Mouse (Mus musculus) liver (tissue): ENCODE measurements around the gene Tvp23a.

Experiments
- DNase-seq: peaks from one replicate; pipeline ENCODE4 v3.0.0-alpha.2; 2020; ENCODE audit warnings: mixed read lengths

The Tvp23a gene

GRCm38 (mm10) chr16:10388634-10389365 lies 58.4 kb downstream of the Tvp23a start:
- DNase-seq, result peak; percentile 68

GRCm38 (mm10) chr16:10385261-10385660 lies 61.9 kb downstream of the Tvp23a start:
- DNase-seq, result no peak

GRCm38 (mm10) chr16:10384544-10384943 lies 62.6 kb downstream of the Tvp23a start:
- DNase-seq, result peak; percentile 60

DNA sequence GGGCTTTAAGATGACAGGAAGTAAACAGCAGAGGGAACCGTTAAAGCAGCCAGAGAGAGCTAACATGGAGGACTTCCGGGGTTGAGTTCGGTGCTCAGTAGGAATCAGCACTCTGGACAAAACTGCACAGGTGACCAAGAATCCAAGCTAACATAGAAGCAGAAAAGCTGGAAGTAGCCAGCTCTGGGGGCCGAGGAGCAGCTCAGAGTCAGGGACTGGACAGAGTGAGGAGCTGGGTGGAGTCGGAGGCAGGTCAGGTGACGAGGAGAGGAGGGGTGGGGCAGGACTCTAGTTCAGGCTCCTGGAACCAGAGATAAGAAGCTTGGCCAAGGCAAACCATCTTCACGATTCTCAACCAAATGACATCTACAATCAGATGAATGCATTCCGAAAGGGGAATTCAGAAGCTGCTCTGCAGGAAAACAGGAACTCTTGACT lies 63.1 kb downstream of the Tvp23a start:
- peak; percentile 91 for DNase-seq

GRCm38 (mm10) chr16:10379531-10379930 lies 67.6 kb downstream of the Tvp23a start:
- DNase-seq, result no peak

GRCm38 (mm10) chr16:10377286-10377685 lies 69.9 kb downstream of the Tvp23a start:
- no peak for DNase-seq

DNA sequence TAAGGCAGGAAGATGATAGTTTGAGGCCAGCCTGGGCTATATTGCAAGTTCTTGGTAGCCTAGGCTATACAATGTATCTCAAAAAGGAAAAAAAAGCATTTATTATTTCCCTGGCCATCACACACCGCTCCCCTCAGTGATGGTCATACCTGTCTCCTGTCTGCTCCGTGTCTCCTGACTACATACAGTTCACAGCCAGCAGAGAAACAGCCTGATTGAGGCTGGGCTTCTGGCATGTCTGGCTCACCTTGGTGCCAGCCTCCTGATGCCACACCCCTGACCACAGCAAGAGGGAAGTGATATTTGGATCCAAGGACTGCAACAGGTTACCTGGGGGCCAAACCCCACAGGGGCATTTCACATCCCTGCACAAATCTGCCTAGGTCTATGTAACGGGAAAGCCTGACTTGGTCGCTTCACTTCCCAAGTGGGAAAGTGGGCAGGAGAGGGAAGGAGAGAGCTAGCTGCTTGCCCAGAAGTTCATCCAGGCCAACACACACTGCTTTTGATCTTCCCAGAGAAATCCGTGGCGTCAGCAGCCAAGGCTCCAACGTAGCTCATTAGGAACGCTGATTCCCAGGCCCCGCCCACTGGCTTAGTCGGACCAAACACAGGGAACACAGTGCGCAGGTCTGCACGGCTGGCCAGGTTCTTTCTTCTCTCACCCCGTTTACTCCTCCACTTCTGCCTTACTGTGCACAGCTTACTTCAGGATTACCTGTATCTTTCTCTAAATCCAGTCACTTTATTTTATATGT lies 72.7 kb downstream of the Tvp23a start:
- peak; percentile 48 for DNase-seq

- DNase-seq, result no peak
These were observed 74.8 kb downstream of the Tvp23a start for GRCm38 (mm10) chr16:10372372-10372771.
